Mouse (Mus musculus): ENCODE measurements around the gene Serpinb9b. TPM values are rescaled to one million over a fixed set of nuclear protein-coding genes. Genes with fewer than 3 reads are reported as not detected.
A peak's percentile ranks its signal among the peaks of the same experiment; 100 is the strongest.

Gene Serpinb9b
- polyA plus RNA-seq, 1 experiment from 2014 or later, result 0.17 TPM

- no peaks in the 10 kb centered on the region for H3K27me3 ChIP-seq (replicated peaks; ENCODE audit: control insufficient read depth, insufficient read depth, low read length)
- no peaks in the 10 kb centered on the region for H3K36me3 ChIP-seq (ENCODE audit: control insufficient read depth, insufficient read depth, low read length)
- ATAC-seq (ENCODE audit: low read depth) (peak; percentile 41; the same call in 1 of the 2 replicates), DNase-seq (ENCODE audit: low spot score) (no peak)
- H3K9me3 ChIP-seq (ENCODE audit: control insufficient read depth, low read length), result no peaks in the 10 kb centered on the region
- H3K4me2 ChIP-seq (ENCODE audit: low read depth, low read length), result peak overlapping the region; percentile 56
- peak overlapping the region; percentile 65 for H3K27ac ChIP-seq (replicated peaks; ENCODE audit: low read depth, low read length)
- H3K4me1 ChIP-seq (ENCODE audit: control insufficient read depth, insufficient read depth, low read length), result peaks cover 10% of the 10 kb centered on the region; the same call in 1 of the 2 replicates
- 56% methylated on average over 9 of the region's 9 CpGs for WGBS
- peak overlapping the region; percentile 62 for H3K9ac ChIP-seq (ENCODE audit: low read depth, low read length)
- peak overlapping the region; percentile 39 for H3K4me3 ChIP-seq (ENCODE audit: low read depth, low read length)
Measured at GRCm38 (mm10) chr13:33003523-33004413, 23.4 kb upstream of the Serpinb9b start.

- Histone ChIP-seq H3K9me3 (ENCODE audit: control insufficient read depth, low read length) (no peaks in the 10 kb centered on the region), H3K4me3 (ENCODE audit: low read depth, low read length) (peak overlapping the region; percentile 39), H3K27ac (replicated peaks; ENCODE audit: low read depth, low read length) (peak overlapping the region; percentile 65), H3K27me3 (replicated peaks; ENCODE audit: control insufficient read depth, insufficient read depth, low read length) (no peaks in the 10 kb centered on the region), H3K4me2 (ENCODE audit: low read depth, low read length) (peak overlapping the region; percentile 56), H3K4me1 (ENCODE audit: control insufficient read depth, insufficient read depth, low read length) (peaks cover 10% of the 10 kb centered on the region; the same call in 1 of the 2 replicates), H3K36me3 (ENCODE audit: control insufficient read depth, insufficient read depth, low read length) (no peaks in the 10 kb centered on the region), H3K9ac (ENCODE audit: low read depth, low read length) (peak overlapping the region; percentile 62)
- DNase-seq (ENCODE audit: low spot score) (peak; percentile 87), ATAC-seq (ENCODE audit: low read depth) (peak; percentile 94)
- 12% methylated on average over 12 of the region's 12 CpGs for WGBS
Measured at GRCm38 (mm10) chr13:33004414-33005105, 22.7 kb upstream of the Serpinb9b start.

DNA sequence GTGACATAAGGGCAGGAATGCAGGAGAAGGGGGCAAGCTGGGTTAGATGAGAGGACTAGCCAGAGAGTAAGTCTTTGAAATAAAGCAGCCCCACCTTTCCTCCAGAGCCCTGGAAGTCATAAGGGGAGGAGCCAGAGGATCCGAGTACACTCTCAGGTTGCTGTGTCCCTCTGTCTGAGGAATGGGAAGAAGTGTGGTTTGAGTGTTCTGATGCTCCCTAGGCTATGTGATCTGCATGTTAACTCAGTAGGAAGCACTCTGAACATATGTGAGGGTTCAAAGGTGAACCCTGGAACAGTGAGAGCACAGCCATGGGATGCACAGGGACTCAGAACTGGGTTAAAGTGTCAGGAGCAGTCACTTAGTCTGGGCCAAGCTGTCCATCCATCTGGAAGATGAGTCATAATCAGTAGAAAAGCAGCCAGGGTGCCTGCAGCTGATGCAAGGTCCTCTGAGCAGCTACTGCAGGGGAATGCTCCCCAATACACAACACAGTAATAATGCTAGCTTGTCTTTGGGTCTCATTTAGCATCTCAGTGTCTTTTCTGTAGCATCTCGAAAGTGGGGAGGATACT, 21.6 kb upstream of the Serpinb9b start:
- Histone ChIP-seq H3K9ac (ENCODE audit: low read depth, low read length) (no peak overlapping the region), H3K27me3 (replicated peaks; ENCODE audit: control insufficient read depth, insufficient read depth, low read length) (no peaks in the 10 kb centered on the region), H3K36me3 (ENCODE audit: control insufficient read depth, insufficient read depth, low read length) (no peaks in the 10 kb centered on the region), H3K4me3 (ENCODE audit: low read depth, low read length) (no peak overlapping the region), H3K4me1 (ENCODE audit: control insufficient read depth, insufficient read depth, low read length) (peaks cover 10% of the 10 kb centered on the region; the same call in 1 of the 2 replicates), H3K4me2 (ENCODE audit: low read depth, low read length) (no peak overlapping the region), H3K27ac (replicated peaks; ENCODE audit: low read depth, low read length) (no peak overlapping the region), H3K9me3 (ENCODE audit: control insufficient read depth, low read length) (no peaks in the 10 kb centered on the region)
- DNase-seq (ENCODE audit: low spot score) (no peak), ATAC-seq (ENCODE audit: low read depth) (no peak)
- WGBS, result 47% methylated on average over 2 of the region's 2 CpGs

DNA sequence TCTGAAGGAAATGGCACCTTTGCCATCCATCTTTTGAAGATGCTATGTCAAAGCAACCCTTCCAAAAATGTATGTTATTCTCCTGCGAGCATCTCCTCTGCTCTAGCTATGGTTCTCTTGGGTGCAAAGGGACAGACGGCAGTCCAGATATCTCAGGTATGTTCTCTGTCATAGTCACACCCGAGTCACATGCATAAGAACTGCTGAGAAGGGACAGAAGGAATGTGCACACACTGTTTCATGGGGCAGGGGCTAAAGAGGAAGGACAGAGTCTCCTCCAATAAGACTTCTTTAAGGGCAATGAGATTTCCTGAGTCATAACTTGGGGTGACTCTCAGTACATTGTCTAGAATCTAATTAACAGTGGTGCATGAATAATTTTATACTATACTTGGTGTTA, 20.7 kb upstream of the Serpinb9b start:
- no peak overlapping the region for H3K4me3 ChIP-seq (ENCODE audit: low read depth, low read length)
- 88% methylated on average over 3 of the region's 3 CpGs for WGBS
- no peak overlapping the region for H3K27ac ChIP-seq (replicated peaks; ENCODE audit: low read depth, low read length)
- ATAC-seq (ENCODE audit: low read depth), result no peak
- H3K36me3 ChIP-seq (ENCODE audit: control insufficient read depth, insufficient read depth, low read length), result no peaks in the 10 kb centered on the region
- no peak overlapping the region for H3K4me2 ChIP-seq (ENCODE audit: low read depth, low read length)
- no peaks in the 10 kb centered on the region for H3K9me3 ChIP-seq (ENCODE audit: control insufficient read depth, low read length)
- no peak overlapping the region for H3K9ac ChIP-seq (ENCODE audit: low read depth, low read length)
- H3K4me1 ChIP-seq (ENCODE audit: control insufficient read depth, insufficient read depth, low read length), result peaks cover 10% of the 10 kb centered on the region; the same call in 1 of the 2 replicates
- DNase-seq (ENCODE audit: low spot score), result no peak
- no peaks in the 10 kb centered on the region for H3K27me3 ChIP-seq (replicated peaks; ENCODE audit: control insufficient read depth, insufficient read depth, low read length)

- DNase-seq (ENCODE audit: low spot score), result no peak
- Histone ChIP-seq H3K36me3 (ENCODE audit: control insufficient read depth, insufficient read depth, low read length) (no peaks in the 10 kb centered on the region), H3K9me3 (ENCODE audit: control insufficient read depth, low read length) (no peaks in the 10 kb centered on the region), H3K4me1 (ENCODE audit: control insufficient read depth, insufficient read depth, low read length) (no peaks in the 10 kb centered on the region), H3K27ac (replicated peaks; ENCODE audit: low read depth, low read length) (no peak overlapping the region), H3K27me3 (replicated peaks; ENCODE audit: control insufficient read depth, insufficient read depth, low read length) (no peaks in the 10 kb centered on the region), H3K4me2 (ENCODE audit: low read depth, low read length) (no peak overlapping the region), H3K4me3 (ENCODE audit: low read depth, low read length) (no peak overlapping the region), H3K9ac (ENCODE audit: low read depth, low read length) (no peak overlapping the region)
- WGBS, result 78% methylated on average over 1 of the region's 1 CpGs
- no peak for ATAC-seq (ENCODE audit: low read depth)
Measured at GRCm38 (mm10) chr13:33012395-33012794, 14.8 kb upstream of the Serpinb9b start.

DNA sequence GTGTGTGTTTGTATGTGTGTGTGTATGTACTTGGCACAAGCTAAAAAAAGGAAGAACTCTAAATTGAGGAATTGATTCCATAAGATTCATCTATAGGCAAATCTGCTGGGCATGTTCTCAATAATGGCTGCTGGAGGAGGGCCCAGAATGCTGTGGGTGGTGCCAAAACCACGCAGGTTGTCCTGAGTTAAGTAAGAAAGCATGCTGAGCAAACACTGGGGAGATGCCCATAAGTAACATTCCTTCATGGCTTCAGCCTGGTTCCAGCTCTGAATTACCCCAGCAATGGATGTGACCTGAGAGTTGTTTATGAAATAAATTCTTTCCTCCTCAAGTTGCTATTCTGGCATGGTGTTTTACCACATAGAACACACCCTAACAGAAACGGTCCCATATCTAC, 13.9 kb upstream of the Serpinb9b start:
- WGBS, result 37% methylated on average over 2 of the region's 2 CpGs

DNA sequence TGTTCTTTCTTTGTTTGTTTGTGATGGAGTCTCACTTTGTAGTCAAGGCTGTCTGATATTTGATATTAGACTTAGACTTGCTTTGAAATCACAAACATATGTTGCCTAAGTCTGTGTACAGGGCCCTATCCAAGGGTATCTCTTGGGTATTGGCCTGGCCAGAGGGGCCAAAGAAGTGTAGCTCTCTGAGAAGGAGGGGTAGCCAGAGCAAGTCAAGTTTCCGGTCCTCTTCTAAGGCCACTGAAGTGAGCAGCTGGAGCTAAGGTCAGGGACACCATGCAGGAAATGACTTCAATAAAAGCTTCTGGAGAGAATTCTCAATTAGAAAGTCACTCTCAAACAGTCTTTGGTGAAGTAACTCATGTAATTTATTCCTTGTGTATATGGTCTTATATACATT, 4.8 kb upstream of the Serpinb9b start:
- Histone ChIP-seq H3K27ac (replicated peaks; ENCODE audit: low read depth, low read length) (no peak overlapping the region), H3K4me3 (ENCODE audit: low read depth, low read length) (no peak overlapping the region), H3K9me3 (ENCODE audit: control insufficient read depth, low read length) (0 out of 2 replicates have a peak, but pooled peaks cover 8% of the 10 kb centered on the region), H3K27me3 (replicated peaks; ENCODE audit: control insufficient read depth, insufficient read depth, low read length) (no peaks in the 10 kb centered on the region), H3K4me2 (ENCODE audit: low read depth, low read length) (no peak overlapping the region), H3K9ac (ENCODE audit: low read depth, low read length) (no peak overlapping the region), H3K36me3 (ENCODE audit: control insufficient read depth, insufficient read depth, low read length) (no peaks in the 10 kb centered on the region), H3K4me1 (ENCODE audit: control insufficient read depth, insufficient read depth, low read length) (no peaks in the 10 kb centered on the region)
- ATAC-seq (ENCODE audit: low read depth), result no peak
- 71% methylated on average over 1 of the region's 1 CpGs for WGBS
- no peak for DNase-seq (ENCODE audit: low spot score)

More for the DNA sequence above, 13.9 kb upstream of the Serpinb9b start:
- no peak overlapping the region for H3K27ac ChIP-seq (replicated peaks; ENCODE audit: low read depth, low read length)
- DNase-seq (ENCODE audit: low spot score) (peak; percentile 62), ATAC-seq (ENCODE audit: low read depth) (no peak)
- no peak overlapping the region for H3K9ac ChIP-seq (ENCODE audit: low read depth, low read length)
- H3K4me1 ChIP-seq (ENCODE audit: control insufficient read depth, insufficient read depth, low read length), result no peaks in the 10 kb centered on the region
- no peaks in the 10 kb centered on the region for H3K9me3 ChIP-seq (ENCODE audit: control insufficient read depth, low read length)
- H3K36me3 ChIP-seq (ENCODE audit: control insufficient read depth, insufficient read depth, low read length), result no peaks in the 10 kb centered on the region
- H3K4me3 ChIP-seq (ENCODE audit: low read depth, low read length), result no peak overlapping the region
- no peaks in the 10 kb centered on the region for H3K27me3 ChIP-seq (replicated peaks; ENCODE audit: control insufficient read depth, insufficient read depth, low read length)
- H3K4me2 ChIP-seq (ENCODE audit: low read depth, low read length), result no peak overlapping the region

- no peaks in the 10 kb centered on the region for H3K36me3 ChIP-seq (ENCODE audit: control insufficient read depth, insufficient read depth, low read length)
- H3K4me1 ChIP-seq (ENCODE audit: control insufficient read depth, insufficient read depth, low read length), result no peaks in the 10 kb centered on the region
- H3K27me3 ChIP-seq (replicated peaks; ENCODE audit: control insufficient read depth, insufficient read depth, low read length), result no peaks in the 10 kb centered on the region
- ATAC-seq (ENCODE audit: low read depth) (no peak), DNase-seq (ENCODE audit: low spot score) (no peak)
- WGBS, result 61% methylated on average over 1 of the region's 1 CpGs
- H3K27ac ChIP-seq (replicated peaks; ENCODE audit: low read depth, low read length), result no peak overlapping the region
- H3K4me2 ChIP-seq (ENCODE audit: low read depth, low read length), result no peak overlapping the region
- no peak overlapping the region for H3K9ac ChIP-seq (ENCODE audit: low read depth, low read length)
- H3K4me3 ChIP-seq (ENCODE audit: low read depth, low read length), result no peak overlapping the region
- no peaks in the 10 kb centered on the region for H3K9me3 ChIP-seq (ENCODE audit: control insufficient read depth, low read length)
Measured at GRCm38 (mm10) chr13:33026427-33027057, 674 bp upstream of the Serpinb9b start.
